Mouse (Mus musculus) heart, adult 8-10 months (tissue): ENCODE data around the gene Cog5. TPM values are rescaled to one million over a fixed set of nuclear protein-coding genes. Genes with fewer than 3 reads are reported as not detected.
"Not testable (repeated sequence)": the region's sequence is repeated elsewhere in the genome, so short reads cannot be mapped to it uniquely, and the experiment has no call there.

Experiments
- DNase-seq: peaks from one replicate; pipeline ENCODE4 v3.0.0; 2022; ENCODE audit warnings: low spot score
- total RNA-seq, 4 experiments: library from RNA; stranded (reverse); gene quantifications; 2 replicates each; pipeline ENCODE4 v1.2.4; 2022

Gene Cog5
- 10 to 100 TPM; 56.3 to 63.2 (median 59.0) TPM for total RNA-seq

GRCm38 (mm10) chr12:31654197-31654964 is at the start of gene Cog5, which contains the start of gene Dus4l:
Gene Cog5 (plus strand): TSS chr12:31654869.
Gene Dus4l (minus strand): TSS chr12:31654826.
- peak; percentile 98 for DNase-seq

- no peak for DNase-seq
Measured at GRCm38 (mm10) chr12:31604894-31605293, 49.8 kb upstream of the Cog5 start.

GRCm38 (mm10) chr12:31608138-31608537 is 46.5 kb upstream of the Cog5 start:
- DNase-seq = no peak

GRCm38 (mm10) chr12:31613353-31613752 is 41.3 kb upstream of the Cog5 start:
- DNase-seq = no peak

GRCm38 (mm10) chr12:31620106-31620505 is 34.6 kb upstream of the Cog5 start:
- no peak for DNase-seq

- DNase-seq = no peak
Measured at GRCm38 (mm10) chr12:31625016-31625415, 29.7 kb upstream of the Cog5 start.

- DNase-seq = not testable (repeated sequence)
Measured at GRCm38 (mm10) chr12:31628396-31628795, 26.3 kb upstream of the Cog5 start.

- peak; percentile 3 for DNase-seq
Measured at GRCm38 (mm10) chr12:31633970-31634342, 20.7 kb upstream of the Cog5 start.

GRCm38 (mm10) chr12:31634343-31635239 is 20.1 kb upstream of the Cog5 start, which contains the start of gene Bcap29:
Gene Bcap29 (minus strand): TSS chr12:31634658.
- DNase-seq = peak; percentile 34

- DNase-seq = no peak
Measured at GRCm38 (mm10) chr12:31635240-31635607, 19.4 kb upstream of the Cog5 start.

- DNase-seq = no peak
Measured at GRCm38 (mm10) chr12:31653611-31654010, 1.1 kb upstream of the Cog5 start.

- no peak for DNase-seq
Measured at GRCm38 (mm10) chr12:31654965-31655477, 352 bp downstream of the Cog5 start.

- no peak for DNase-seq
Measured at GRCm38 (mm10) chr12:31656841-31657240, 2.2 kb downstream of the Cog5 start.

- DNase-seq = no peak
Measured at GRCm38 (mm10) chr12:31665999-31666398, 11.3 kb downstream of the Cog5 start.

- no peak for DNase-seq
Measured at GRCm38 (mm10) chr12:31667187-31667586, 12.5 kb downstream of the Cog5 start.

GRCm38 (mm10) chr12:31686679-31687078 is 32.0 kb downstream of the Cog5 start:
- DNase-seq = no peak

- no peak for DNase-seq
Measured at GRCm38 (mm10) chr12:31693278-31693677, 38.6 kb downstream of the Cog5 start.

- no peak for DNase-seq
Measured at GRCm38 (mm10) chr12:31700623-31701347, 46.1 kb downstream of the Cog5 start.

GRCm38 (mm10) chr12:31701411-31701810 is 46.7 kb downstream of the Cog5 start:
- no peak for DNase-seq

- peak; percentile 57 for DNase-seq
Measured at GRCm38 (mm10) chr12:31703904-31704303, 49.2 kb downstream of the Cog5 start.

- DNase-seq = no peak
Measured at GRCm38 (mm10) chr12:31706168-31706567, 51.5 kb downstream of the Cog5 start.

GRCm38 (mm10) chr12:31707531-31707930 is 52.9 kb downstream of the Cog5 start:
- DNase-seq = no peak
